Mouse (Mus musculus) brain, embryonic 14.5 days (tissue): ENCODE data around the gene Cfap77. TPM values are rescaled to one million over a fixed set of nuclear protein-coding genes. Genes with fewer than 3 reads are reported as not detected.

Source experiments
- DNase-seq: peaks from one replicate; pipeline ENCODE4 v3.0.0-alpha.2; 2011; ENCODE audit warnings: low read depth
- CTCF ChIP-seq: fragments of 200-500 bp; IDR thresholded peaks from 2 replicates; pipeline ENCODE4 v1.5.1; 2012; ENCODE audit warnings: inconsistent platforms, mild to moderate bottlenecking, moderate library complexity, borderline replicate concordance; ENCODE audit not compliant: insufficient read depth, insufficient read length; ENCODE audit errors: extremely low read depth
- POLR2A ChIP-seq: fragments of 200-500 bp; IDR thresholded peaks from 2 replicates; pipeline ENCODE4 v1.6.1; 2012; ENCODE audit warnings: mild to moderate bottlenecking, inconsistent platforms, borderline replicate concordance; ENCODE audit not compliant: poor library complexity, insufficient read depth, insufficient read length, severe bottlenecking; ENCODE audit errors: extremely low read depth
- polyA plus RNA-seq: library from polyadenylated mRNA; depleted of rRNA; stranded (reverse); fragments of >200 nt; gene quantifications from 2 replicates; pipeline ENCODE4 v1.2.3, GENCODE M21; 2012; rRNA removed

Gene Cfap77
- polyA plus RNA-seq, 1 experiment = 1.8 TPM

DNA sequence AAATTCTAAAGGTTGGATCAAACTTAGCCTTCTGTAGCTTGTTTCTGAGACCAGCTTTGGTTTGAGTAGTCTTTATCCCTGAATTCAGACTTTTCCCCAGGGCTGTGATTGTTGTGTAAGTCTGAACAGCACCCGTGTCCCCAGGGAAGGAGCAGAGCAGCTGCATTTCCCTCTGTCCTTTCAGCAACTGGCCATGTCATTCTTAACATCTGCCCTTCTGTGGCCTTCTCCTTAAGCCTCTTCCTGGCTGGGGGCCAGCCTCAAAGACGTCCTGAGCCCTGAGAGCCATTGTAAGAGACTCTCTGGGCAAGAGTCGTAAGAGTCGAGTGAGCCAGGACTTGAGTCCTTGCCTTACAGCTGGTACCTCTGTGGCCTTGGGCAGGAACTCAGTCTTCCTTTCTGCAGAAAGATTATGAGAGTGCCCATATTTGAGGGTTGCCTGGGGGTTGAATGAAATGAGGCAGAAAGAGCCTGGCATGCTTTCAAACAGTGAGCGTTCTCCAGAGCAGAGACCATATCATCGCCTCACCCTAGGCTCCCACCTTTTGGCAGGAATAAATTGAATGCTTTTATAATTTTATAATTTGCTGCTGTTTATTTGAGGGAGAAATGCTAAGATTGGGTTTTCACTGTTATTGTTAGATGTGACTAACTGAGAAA lies 171.9 kb downstream of the Cfap77 start:
- peak; percentile 47 for DNase-seq
- TF ChIP-seq CTCF = no peak
- no peak for TF ChIP-seq POLR2A

GRCm38 (mm10) chr2:28882047-28882446 lies 172.8 kb downstream of the Cfap77 start:
- DNase-seq = no peak
- TF ChIP-seq CTCF (no peak), POLR2A (no peak)

DNA sequence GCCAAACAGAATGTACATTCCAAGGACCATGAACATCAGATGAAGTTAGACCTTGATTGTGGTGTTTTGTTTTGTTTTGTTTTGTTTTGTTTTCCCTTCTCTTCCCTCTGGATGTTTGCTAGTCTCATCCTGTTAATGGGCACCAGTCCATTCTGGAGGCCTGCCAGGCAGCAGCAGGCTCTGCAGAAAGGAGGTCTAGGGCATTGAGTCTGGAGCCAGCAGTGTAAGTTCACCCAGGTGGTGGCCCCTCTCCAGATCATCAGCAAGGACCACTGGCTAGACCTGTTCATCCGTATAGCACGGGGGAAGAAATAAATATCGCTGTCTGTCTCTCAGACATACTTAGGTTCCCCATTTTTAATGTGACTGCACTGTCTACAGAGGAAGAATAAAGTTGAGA lies 173.6 kb downstream of the Cfap77 start:
- peak; percentile 47 for DNase-seq
- TF ChIP-seq CTCF (no peak), POLR2A (no peak)

Other genes with a start within 250 kb of the Cfap77 start
- 20.2 and 30.9 TPM in 2 replicates for gene Gtf3c4, start 214.7 kb downstream of the Cfap77 start, polyA plus RNA-seq
- gene Ddx31, start 214.7 kb downstream of the Cfap77 start, polyA plus RNA-seq = 13.0 and 14.6 TPM in 2 replicates
- 25.3 and 45.9 TPM in 2 replicates for gene Barhl1, start 138.4 kb downstream of the Cfap77 start, polyA plus RNA-seq
- gene Ttf1, start 5.2 kb upstream of the Cfap77 start, polyA plus RNA-seq = 16.5 and 16.6 TPM in 2 replicates
- 15.0 and 20.3 TPM in 2 replicates for gene Setx, start 69.1 kb upstream of the Cfap77 start, polyA plus RNA-seq
- gene Ntng2, start 197.9 kb upstream of the Cfap77 start, polyA plus RNA-seq = 76.2 and 76.6 TPM in 2 replicates